Mouse (Mus musculus): ENCODE measurements at regions not wholly inside any gene's neighbourhood (a gene's known extent, or its start where the extent isn't known, plus 50 kb on each side); places are given as distances from the start of the nearest gene placed in this dataset.

DNA sequence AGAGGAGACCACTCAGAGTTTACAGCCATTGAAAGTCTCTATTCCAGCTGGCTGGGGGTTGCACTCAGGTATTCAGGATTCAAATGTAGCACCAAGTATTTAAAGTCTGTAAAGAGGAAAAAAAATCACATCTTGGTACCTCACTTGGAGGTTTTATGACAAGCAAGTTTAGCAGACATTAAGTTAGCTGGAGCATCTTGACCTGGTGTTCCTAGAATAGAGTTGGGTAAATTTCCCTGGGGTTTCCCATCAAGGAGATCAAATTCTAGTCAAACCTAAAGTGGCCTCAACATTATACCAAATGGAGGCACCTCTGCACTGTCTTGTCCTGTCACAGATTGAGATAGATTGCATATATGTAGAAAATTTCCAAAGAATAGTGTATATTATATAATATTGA is 93.8 kb upstream of the Fndc3a start:
- TF ChIP-seq CTCF (IDR thresholded peaks at IDR 0.05; ENCODE audit: low read depth): no peak
- no peak for TF ChIP-seq EP300 (IDR thresholded peaks at IDR 0.05; ENCODE audit: low read depth)

Data from liver, postnatal 0 days (tissue).